Mouse (Mus musculus) thymus, postnatal 4 days (tissue): ENCODE results near the gene Cp.
"Not testable (repeated sequence)": the region's sequence is repeated elsewhere in the genome, so short reads cannot be mapped to it uniquely, and the experiment has no call there.

Source experiments
- DNase-seq: peaks from one replicate; pipeline ENCODE4 v3.0.0; 2021

Gene Cp

GRCm38 (mm10) chr3:20007759-20008158 is 50.9 kb downstream of the Cp start:
- no peak for DNase-seq

- no peak for DNase-seq
Observed at GRCm38 (mm10) chr3:20010464-20010863, 53.6 kb downstream of the Cp start.

GRCm38 (mm10) chr3:20010905-20011304 is 54.1 kb downstream of the Cp start:
- DNase-seq = not testable (repeated sequence)

DNA sequence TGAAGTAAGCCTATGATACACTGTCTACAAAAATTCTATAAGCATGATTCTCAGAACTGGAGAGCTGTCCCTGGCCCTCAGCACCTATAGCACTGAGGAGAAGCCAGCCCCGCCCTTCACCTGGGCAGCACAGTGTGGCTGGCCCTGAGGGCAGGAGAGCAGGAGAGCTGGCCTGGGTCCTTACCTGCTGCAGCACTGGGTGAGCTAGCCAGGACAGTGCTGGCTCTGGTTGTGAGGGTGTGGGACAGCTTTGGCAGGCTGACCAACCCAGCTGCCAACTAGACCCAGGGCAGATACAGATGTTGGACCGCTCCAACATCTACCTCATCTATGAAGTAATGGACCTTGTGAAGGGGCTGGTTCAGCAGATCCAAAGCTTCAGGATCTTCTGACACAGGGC is 57.6 kb downstream of the Cp start:
- no peak for DNase-seq

- DNase-seq = no peak
Observed at GRCm38 (mm10) chr3:20018076-20018475, 61.2 kb downstream of the Cp start.

DNA sequence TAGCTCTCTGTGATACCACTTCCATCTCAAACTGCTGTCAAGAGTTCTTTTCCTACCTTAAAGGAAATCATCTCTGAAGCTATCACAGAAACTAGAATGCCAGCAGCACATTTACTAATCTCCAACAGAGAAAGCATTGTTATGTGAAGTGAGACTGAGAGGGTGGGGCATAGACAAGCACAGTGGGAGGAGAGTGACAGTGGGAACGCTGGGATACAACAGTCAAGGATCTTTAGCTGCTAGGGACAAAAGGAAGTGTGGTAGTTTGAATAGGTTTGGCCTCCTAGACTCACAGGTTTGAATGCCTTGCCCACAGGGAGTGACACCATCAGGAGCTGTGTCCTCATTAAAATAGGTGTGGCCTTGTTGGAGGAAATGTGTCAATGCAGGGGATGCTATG is 67.0 kb downstream of the Cp start:
- DNase-seq = no peak

GRCm38 (mm10) chr3:20026481-20026880 is 69.6 kb downstream of the Cp start:
- DNase-seq = no peak

- no peak for DNase-seq
Observed at GRCm38 (mm10) chr3:20026996-20027689, 70.3 kb downstream of the Cp start.

- DNase-seq = no peak
Observed at GRCm38 (mm10) chr3:20027788-20028187, 70.9 kb downstream of the Cp start.

- DNase-seq = no peak
Observed at GRCm38 (mm10) chr3:20028640-20029039, 71.8 kb downstream of the Cp start.

DNA sequence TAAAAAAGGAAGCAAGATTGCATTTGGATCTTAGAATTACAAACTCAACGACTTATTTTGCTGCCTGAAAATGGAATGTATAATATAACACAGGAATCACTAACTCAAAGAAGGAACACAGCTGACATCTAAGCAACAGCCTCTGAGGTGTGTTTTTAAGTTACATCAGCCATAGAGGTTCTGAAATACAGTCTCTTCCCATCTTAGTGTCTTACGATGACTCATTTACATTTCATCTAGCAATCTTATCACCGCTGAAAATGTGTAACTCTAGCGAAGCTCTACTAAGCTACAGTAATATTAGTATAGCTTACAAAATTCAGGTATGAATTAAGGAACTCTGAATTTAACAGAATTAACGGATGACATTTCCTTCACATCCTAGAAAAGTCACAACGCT is 74.0 kb downstream of the Cp start:
- DNase-seq = no peak

- no peak for DNase-seq
Observed at GRCm38 (mm10) chr3:20033761-20034718, 77.2 kb downstream of the Cp start.

GRCm38 (mm10) chr3:20034719-20035404 is 78.0 kb downstream of the Cp start, which contains the start of gene Hps3:
TSS of gene Hps3 (minus strand) at chr3:20035315.
- peak; percentile 89 for DNase-seq

- no peak for DNase-seq
Observed at GRCm38 (mm10) chr3:20036069-20036468, 79.2 kb downstream of the Cp start.

DNA sequence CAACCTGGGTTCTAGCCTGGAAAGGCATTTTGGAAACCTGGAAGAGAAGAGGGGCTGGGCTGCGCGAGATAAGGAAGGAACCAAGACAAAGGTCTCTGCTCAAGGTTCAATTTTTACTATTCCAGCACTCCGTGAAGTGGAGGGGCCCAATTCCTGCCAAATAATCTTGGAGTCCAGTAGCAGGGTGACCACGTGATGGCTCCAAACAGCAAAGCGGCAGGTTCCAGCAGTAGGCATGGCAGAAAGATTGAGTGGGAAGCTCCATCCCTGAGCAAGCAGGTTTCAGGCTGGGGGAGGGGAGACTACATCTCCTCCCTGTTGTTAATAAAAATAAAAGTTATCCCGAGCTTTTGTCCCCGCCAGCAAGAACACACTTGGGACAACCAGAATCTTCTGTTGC is 84.6 kb downstream of the Cp start:
- not testable (repeated sequence) for DNase-seq

DNA sequence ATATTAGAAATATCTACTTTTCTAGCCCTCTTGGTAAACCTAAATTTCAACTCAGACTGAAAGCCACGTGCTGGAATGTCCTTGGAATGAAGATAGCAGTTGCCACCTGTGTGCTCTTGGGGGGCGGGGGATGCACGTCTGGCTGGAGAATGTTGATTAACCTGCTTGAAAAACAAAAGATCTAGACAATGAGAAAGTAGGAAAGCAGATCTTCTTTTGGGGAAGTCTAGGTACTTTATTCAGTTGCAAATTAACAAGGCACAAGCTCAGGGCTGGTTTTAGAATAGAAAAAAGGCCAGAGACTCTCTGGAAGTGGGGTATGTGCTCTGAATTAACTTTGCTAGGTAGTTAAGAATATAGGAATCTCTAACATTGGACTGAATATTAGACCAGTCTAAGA is 87.9 kb downstream of the Cp start:
- DNase-seq = not testable (repeated sequence)

DNA sequence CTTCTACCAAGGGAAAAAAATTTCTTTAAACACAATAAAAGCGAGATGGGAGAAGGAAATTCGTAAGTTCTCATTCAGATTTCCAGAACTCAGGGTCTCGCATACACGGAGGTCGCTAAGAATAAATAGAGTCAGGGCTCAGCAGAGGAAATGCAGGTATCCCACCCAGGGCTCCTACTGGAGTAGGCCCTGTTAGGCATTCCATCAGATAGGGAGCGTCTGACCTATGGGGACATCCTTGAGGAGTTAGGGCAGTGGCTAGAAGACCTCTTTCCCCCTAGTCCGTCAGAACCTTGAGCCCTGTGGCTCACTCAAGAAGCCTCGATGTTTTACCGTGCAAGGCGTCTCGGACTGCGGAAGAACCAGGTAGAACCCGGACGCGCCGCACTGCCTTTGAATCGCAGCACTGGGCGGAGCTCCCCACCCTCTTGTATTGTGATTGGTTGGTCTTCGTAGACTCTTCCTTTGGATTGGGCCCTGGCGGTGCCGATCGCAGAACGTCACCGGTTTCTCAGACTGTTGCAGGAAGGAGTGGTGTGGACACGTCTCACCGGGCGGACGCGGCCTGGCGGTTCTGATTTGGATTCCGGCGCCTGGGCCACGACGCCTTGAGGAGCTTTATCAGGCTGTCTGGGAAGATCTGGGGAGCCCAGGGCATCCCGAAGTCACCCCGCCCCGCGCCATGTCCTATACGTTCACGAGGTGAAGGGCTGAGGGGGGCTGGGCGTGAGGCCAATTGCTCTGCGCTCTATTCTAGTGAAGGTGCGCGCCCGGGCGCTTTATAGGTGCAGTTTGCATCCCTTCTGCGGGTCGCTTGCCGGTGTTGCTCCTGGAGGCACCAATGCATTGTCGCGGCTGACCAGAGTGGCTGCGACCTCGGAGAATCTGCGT is 100.7 kb downstream of the Cp start, which contains the start of gene Hltf:
TSS of gene Hltf (plus strand) at position 506 of the 891 bp plus-strand sequence.
- DNase-seq = peak; percentile 92

- no peak for DNase-seq
Observed at GRCm38 (mm10) chr3:20058197-20058541, 101.3 kb downstream of the Cp start.
